Mouse (Mus musculus) kidney, postnatal 0 days (tissue): ENCODE data around the gene Gm10134. TPM values are rescaled to one million over a fixed set of nuclear protein-coding genes. Genes with fewer than 3 reads are reported as not detected.

Experiments used
- ATAC-seq: fragments of 200-750 bp; cut with Nextera tagmentation; replicated peaks from 2 replicates; pipeline ENCODE4 v1.8.0; 2017; ENCODE audit warnings: low read depth, moderate number of reproducible peaks, moderate TSS enrichment, moderate library complexity; ENCODE audit not compliant: low FRiP score
- DNase-seq: peaks from one replicate; pipeline ENCODE4 v3.0.0-alpha.2; 2016; ENCODE audit warnings: low spot score
- H3K27ac ChIP-seq: fragments of 300-500 bp; sonication (generic); 2 replicates; pipeline ENCODE4 v1.5.1; 2014; ENCODE audit warnings: mild to moderate bottlenecking
- H3K27me3 ChIP-seq: fragments of 300-500 bp; sonication (generic); 2 replicates; pipeline ENCODE4 v1.6.1; 2014; ENCODE audit warnings: low read length, mixed read lengths; ENCODE audit not compliant: insufficient read depth
- H3K36me3 ChIP-seq: fragments of 300-500 bp; sonication (generic); 2 replicates; pipeline ENCODE4 v1.6.1; 2014; ENCODE audit warnings: low read length, mixed read lengths; ENCODE audit not compliant: insufficient read depth
- H3K4me1 ChIP-seq: fragments of 300-500 bp; sonication (generic); replicated peaks from 2 replicates; pipeline ENCODE4 v1.6.1; 2014; ENCODE audit warnings: antibody characterized with exemption, low read length, mixed read lengths; ENCODE audit not compliant: insufficient read depth
- H3K4me2 ChIP-seq: fragments of 300-500 bp; sonication (generic); 2 replicates; pipeline ENCODE4 v1.6.1; 2014; ENCODE audit warnings: mild to moderate bottlenecking, low read length, moderate library complexity, mixed read lengths
- H3K4me3 ChIP-seq: fragments of 300-500 bp; sonication (generic); replicated peaks from 2 replicates; pipeline ENCODE4 v1.5.1; 2014; ENCODE audit warnings: low read depth, low read length
- H3K9ac ChIP-seq: fragments of 300-500 bp; sonication (generic); 2 replicates; pipeline ENCODE4 v1.6.1; 2014; ENCODE audit warnings: low read depth, low read length
- H3K9me3 ChIP-seq: fragments of 300-500 bp; sonication (generic); replicated peaks from 2 replicates; pipeline ENCODE4 v1.6.1; 2016; ENCODE audit warnings: low read length, inconsistent platforms, mixed read lengths
- CTCF ChIP-seq: IDR thresholded peaks from 2 replicates; pipeline ENCODE4 v1.5.1; 2016; ENCODE audit warnings: antibody characterized with exemption, low read depth, mild to moderate bottlenecking, moderate library complexity
- WGBS: fragments of 180-500 bp; shearing (Covaris S2); extraction: QIAGEN DNeasy Blood & Tissue Kit; methylation state at CpG from one replicate; pipeline ENCODE4 v1.1.7; 2014; 5-methylcytosine and 5-hydroxymethylcytosine counted together
- polyA plus RNA-seq: library from polyadenylated mRNA; unstranded; fragments of >200 nt; fragmentation: Nextera tagmentation; extraction: Ambion mirVana; gene quantifications from 2 replicates; pipeline ENCODE4 v1.2.1, GENCODE M21; 2015

Gm10134 gene
- 10.2 and 11.1 TPM in 2 replicates for polyA plus RNA-seq

GRCm38 (mm10) chr2:28505795-28506194 lies at the start of gene Gm10134:
Gm10134 (plus strand) TSS chr2:28506095.
- no peaks in the 10 kb centered on the region for H3K27me3 ChIP-seq
- no peak for TF ChIP-seq CTCF
- no peak within 1 kb of the TSS for H3K9ac ChIP-seq
- 76% methylated on average over 3 of the region's 3 CpGs for WGBS
- DNase-seq: no peak
- no peak for ATAC-seq
- H3K4me1 ChIP-seq: no peaks in the 10 kb centered on the region
- H3K27ac ChIP-seq: no peak within 1 kb of the TSS
- H3K4me2 ChIP-seq: no peak within 1 kb of the TSS
- H3K9me3 ChIP-seq: no peaks in the 10 kb centered on the region
- H3K4me3 ChIP-seq: no peak within 1 kb of the TSS
- H3K36me3 ChIP-seq: no peaks in the 10 kb centered on the region

- Histone ChIP-seq H3K27ac (no peak overlapping the region), H3K4me3 (no peak overlapping the region), H3K4me2 (no peak overlapping the region), H3K27me3 (no peaks in the 10 kb centered on the region), H3K9me3 (no peaks in the 10 kb centered on the region), H3K4me1 (no peaks in the 10 kb centered on the region), H3K36me3 (no peaks in the 10 kb centered on the region), H3K9ac (no peak overlapping the region)
- ATAC-seq (no peak), DNase-seq (no peak)
- WGBS: 83% methylated on average over 1 of the region's 1 CpGs
- no peak for TF ChIP-seq CTCF
Observed at GRCm38 (mm10) chr2:28456616-28457015, 49.3 kb upstream of the Gm10134 start.

- no peaks in the 10 kb centered on the region for H3K27me3 ChIP-seq
- WGBS: 51% methylated on average over 3 of the region's 3 CpGs
Observed at GRCm38 (mm10) chr2:28463919-28464318, 42.0 kb upstream of the Gm10134 start.

GRCm38 (mm10) chr2:28464919-28465318 lies 41.0 kb upstream of the Gm10134 start:
- no peak overlapping the region for H3K9ac ChIP-seq
- no peaks in the 10 kb centered on the region for H3K27me3 ChIP-seq
- peaks cover 12% of the 10 kb centered on the region; the same call in 1 of the 2 replicates for H3K4me1 ChIP-seq
- H3K4me3 ChIP-seq: no peak overlapping the region
- ATAC-seq (no peak), DNase-seq (no peak)
- peaks cover 8% of the 10 kb centered on the region for H3K36me3 ChIP-seq
- no peak for TF ChIP-seq CTCF
- H3K9me3 ChIP-seq: no peaks in the 10 kb centered on the region
- H3K4me2 ChIP-seq: no peak overlapping the region
- WGBS: 76% methylated on average over 9 of the region's 9 CpGs
- H3K27ac ChIP-seq: no peak overlapping the region

More at GRCm38 (mm10) chr2:28463919-28464318, 42.0 kb upstream of the Gm10134 start:
- ATAC-seq (no peak), DNase-seq (no peak)
- Histone ChIP-seq H3K4me1 (peaks cover 11% of the 10 kb centered on the region; the same call in 1 of the 2 replicates), H3K36me3 (no peaks in the 10 kb centered on the region), H3K9me3 (no peaks in the 10 kb centered on the region), H3K27ac (no peak overlapping the region), H3K9ac (no peak overlapping the region), H3K4me2 (no peak overlapping the region), H3K4me3 (no peak overlapping the region)
- peak; percentile 57 for TF ChIP-seq CTCF

GRCm38 (mm10) chr2:28465836-28466518 lies 39.9 kb upstream of the Gm10134 start, which contains the start of gene 1700007K13Rik:
1700007K13Rik (minus strand) TSS chr2:28466332.
- peaks cover 14% of the 10 kb centered on the region for H3K36me3 ChIP-seq
- 4% methylated on average over 25 of the region's 25 CpGs for WGBS
- no peak within 1 kb of the TSS for H3K27ac ChIP-seq
- H3K4me1 ChIP-seq: peaks cover 12% of the 10 kb centered on the region; the same call in 1 of the 2 replicates
- ATAC-seq (peak; percentile 60; the same call in 1 of the 2 replicates), DNase-seq (peak; percentile 86)
- peak within 1 kb of the TSS; percentile 20 for H3K4me3 ChIP-seq
- peak within 1 kb of the TSS; percentile 28; the same call in 1 of the 2 replicates for H3K9ac ChIP-seq
- H3K4me2 ChIP-seq: peak within 1 kb of the TSS; percentile 62
- no peaks in the 10 kb centered on the region for H3K9me3 ChIP-seq
- no peak for TF ChIP-seq CTCF
- no peaks in the 10 kb centered on the region for H3K27me3 ChIP-seq

- peak within 1 kb of the TSS; percentile 81 for H3K4me3 ChIP-seq
- no peaks in the 10 kb centered on the region for H3K27me3 ChIP-seq
- peak within 1 kb of the TSS; percentile 93 for H3K9ac ChIP-seq
- peaks cover 2% of the 10 kb centered on the region; the same call in 1 of the 2 replicates for H3K9me3 ChIP-seq
- no peak within 1 kb of the TSS for H3K27ac ChIP-seq
- peak within 1 kb of the TSS; percentile 85 for H3K4me2 ChIP-seq
- under 1% methylated on average over 52 of the region's 52 CpGs for WGBS
- TF ChIP-seq CTCF: peak; percentile 89
- ATAC-seq (peak; percentile 86), DNase-seq (peak; percentile 92)
- H3K4me1 ChIP-seq: peaks cover 12% of the 10 kb centered on the region; the same call in 1 of the 2 replicates
- peaks cover 16% of the 10 kb centered on the region for H3K36me3 ChIP-seq
Observed at GRCm38 (mm10) chr2:28467860-28468485, 37.9 kb upstream of the Gm10134 start, which contains the start of gene Mrps2. Mrps2 (plus strand) TSS chr2:28468066.
